Mouse (Mus musculus) liver, adult 2 months (tissue): Measurements from ENCODE around the gene Trabd. TPM values are rescaled to one million over a fixed set of nuclear protein-coding genes. Genes with fewer than 3 reads are reported as not detected.

Source experiments
- DNase-seq: peaks from one replicate; pipeline ENCODE4 v3.0.0-alpha.2; 2011; ENCODE audit warnings: low read depth, low spot score; ENCODE audit errors: extremely low read depth
- H3K27ac ChIP-seq: fragments of 200-500 bp; replicated peaks from 2 replicates; pipeline ENCODE4 v1.5.1; 2012; ENCODE audit warnings: low read depth, mild to moderate bottlenecking, control low read depth, inconsistent platforms, low read length; ENCODE audit not compliant: insufficient read depth
- H3K27me3 ChIP-seq: fragments of 200-500 bp; 2 replicates; pipeline ENCODE4 v1.6.1; 2012; ENCODE audit warnings: mild to moderate bottlenecking, moderate library complexity, low read length, inconsistent platforms; ENCODE audit not compliant: control insufficient read depth, insufficient read depth
- H3K36me3 ChIP-seq: fragments of 200-500 bp; 2 replicates; pipeline ENCODE4 v1.6.1; 2012; ENCODE audit warnings: low read length, inconsistent platforms; ENCODE audit not compliant: control insufficient read depth, insufficient read depth
- H3K4me1 ChIP-seq: fragments of 200-500 bp; 2 replicates; pipeline ENCODE4 v1.6.1; 2011; ENCODE audit warnings: low read length; ENCODE audit not compliant: control insufficient read depth, insufficient read depth
- H3K4me3 ChIP-seq: fragments of 200-500 bp; 2 replicates; pipeline ENCODE4 v1.5.1; 2011; ENCODE audit warnings: low read depth, mild to moderate bottlenecking, control low read depth, low read length, moderate library complexity; ENCODE audit not compliant: insufficient read depth
- H3K79me2 ChIP-seq: fragments of 200-500 bp; 2 replicates; pipeline ENCODE4 v1.6.1; 2012; ENCODE audit warnings: inconsistent platforms, mild to moderate bottlenecking, low read length, moderate library complexity; ENCODE audit not compliant: control insufficient read depth, insufficient read depth
- H3K9ac ChIP-seq: fragments of 200-500 bp; 2 replicates; pipeline ENCODE4 v1.6.1; 2012; ENCODE audit warnings: low read depth, mild to moderate bottlenecking, control low read depth, inconsistent platforms, low read length
- CTCF ChIP-seq: fragments of 200-500 bp; IDR thresholded peaks from 2 replicates; pipeline ENCODE4 v1.5.1; 2011; ENCODE audit warnings: low read depth, low read length, control low read depth
- POLR2A ChIP-seq: fragments of 200-500 bp; IDR thresholded peaks from 2 replicates; pipeline ENCODE4 v1.6.1; 2011; ENCODE audit warnings: low read length, control low read depth; ENCODE audit not compliant: insufficient read depth; ENCODE audit errors: extremely low read depth
- WGBS: fragments of 180-500 bp; shearing (Covaris S2); methylation state at CpG from one replicate; pipeline ENCODE4 v1.1.7; 2018; 5-methylcytosine and 5-hydroxymethylcytosine counted together
- polyA plus RNA-seq: library from polyadenylated mRNA; depleted of rRNA; stranded (reverse); fragments of >200 nt; gene quantifications from 2 replicates; pipeline ENCODE4 v1.2.3, GENCODE M21; 2012; rRNA removed
- total RNA-seq: library from RNA; depleted of rRNA; stranded (reverse); fragments of >200 nt; gene quantifications from 2 replicates; pipeline ENCODE4 v1.2.3, GENCODE M21; 2014; rRNA removed

The Trabd gene
- total and polyA plus RNA-seq, 2 experiments: 64.0 to 81.6 TPM

GRCm38 (mm10) chr15:89128382-89129350 lies 53.7 kb downstream of the Trabd start, which contains the start of gene Hdac10:
Gene Hdac10, minus strand, starts transcription at chr15:89128700.
- peak; percentile 80 for DNase-seq
- Histone ChIP-seq H3K4me3 (peak within 1 kb of the TSS; percentile 69), H3K9ac (peak within 1 kb of the TSS; percentile 72), H3K27ac (peak within 1 kb of the TSS; percentile 84), H3K36me3 (no peaks in the 10 kb centered on the region), H3K27me3 (no peaks in the 10 kb centered on the region), H3K4me1 (peaks cover 7% of the 10 kb centered on the region; the same call in 1 of the 2 replicates), H3K79me2 (peaks cover 4% of the 10 kb centered on the region; the same call in 1 of the 2 replicates)
- TF ChIP-seq CTCF: peak; percentile 99
- TF ChIP-seq POLR2A: no peak
- 4% methylated on average over 36 of the region's 36 CpGs for WGBS

DNA sequence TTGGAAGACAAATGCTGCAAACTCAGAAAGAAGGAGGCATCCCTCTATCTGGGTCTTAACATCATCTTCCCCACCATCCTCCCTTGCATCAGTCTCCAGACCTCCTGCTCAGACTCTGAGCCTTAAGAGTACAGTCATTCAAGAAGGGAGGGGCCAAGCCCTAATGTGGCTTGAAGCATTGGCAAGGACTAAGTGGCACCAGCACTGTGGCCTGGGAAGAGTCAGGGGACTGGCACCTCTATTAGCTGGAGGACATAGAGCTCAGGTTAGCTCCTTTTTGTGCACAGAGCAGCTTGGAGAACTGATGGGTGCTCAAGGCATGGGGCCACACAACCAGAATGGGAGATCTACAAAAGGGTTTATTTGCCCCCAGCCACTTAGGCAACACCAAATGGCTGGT lies 55.3 kb downstream of the Trabd start:
- no peak overlapping the region for H3K4me3 ChIP-seq
- no peak for TF ChIP-seq POLR2A
- no peak for TF ChIP-seq CTCF
- no peaks in the 10 kb centered on the region for H3K27me3 ChIP-seq
- H3K9ac ChIP-seq: no peak overlapping the region
- no peak for DNase-seq
- H3K27ac ChIP-seq: no peak overlapping the region
- H3K36me3 ChIP-seq: no peaks in the 10 kb centered on the region
- peaks cover 7% of the 10 kb centered on the region; the same call in 1 of the 2 replicates for H3K4me1 ChIP-seq
- peaks cover 4% of the 10 kb centered on the region; the same call in 1 of the 2 replicates for H3K79me2 ChIP-seq

GRCm38 (mm10) chr15:89131316-89131715 lies 56.4 kb downstream of the Trabd start:
- Histone ChIP-seq H3K4me1 (peaks cover 7% of the 10 kb centered on the region; the same call in 1 of the 2 replicates), H3K9ac (no peak overlapping the region), H3K27ac (no peak overlapping the region), H3K79me2 (peaks cover 4% of the 10 kb centered on the region; the same call in 1 of the 2 replicates), H3K36me3 (no peaks in the 10 kb centered on the region), H3K27me3 (no peaks in the 10 kb centered on the region), H3K4me3 (no peak overlapping the region)
- DNase-seq: no peak
- 76% methylated on average over 3 of the region's 3 CpGs for WGBS
- no peak for TF ChIP-seq POLR2A
- TF ChIP-seq CTCF: no peak

Other genes with a start within 250 kb of the Trabd start
- 59.7 and 68.3 TPM in 2 replicates for gene Pim3, start 212.9 kb upstream of the Trabd start, total RNA-seq
- gene Pim3, start 212.9 kb upstream of the Trabd start, polyA plus RNA-seq: 17.7 and 31.2 TPM in 2 replicates
- gene Ttll8, start 120.7 kb upstream of the Trabd start, total RNA-seq: 0.20 and 0.28 TPM in 2 replicates
- 0.02 and 0.24 TPM in 2 replicates for gene Ttll8, start 120.7 kb upstream of the Trabd start, polyA plus RNA-seq
- gene Mlc1, start 96.1 kb upstream of the Trabd start, total RNA-seq: 0.07 TPM in 1 of 2 replicates, not detected in the other
- not detected in 2 replicates for gene Mlc1, start 96.1 kb upstream of the Trabd start, polyA plus RNA-seq
- gene Mov10l1, start 92.2 kb upstream of the Trabd start, total RNA-seq: not detected in 2 replicates
- gene Mov10l1, start 92.2 kb upstream of the Trabd start, polyA plus RNA-seq: not detected in 2 replicates
- gene Panx2, start 15.4 kb upstream of the Trabd start, total RNA-seq: not detected in 2 replicates
- gene Panx2, start 15.4 kb upstream of the Trabd start, polyA plus RNA-seq: not detected in 2 replicates
- gene Selenoo, start 14.0 kb downstream of the Trabd start, total RNA-seq: 91.0 and 101 TPM in 2 replicates
- 105 and 122 TPM in 2 replicates for gene Selenoo, start 14.0 kb downstream of the Trabd start, polyA plus RNA-seq
- 6.5 and 7.5 TPM in 2 replicates for gene Tubgcp6, start 48.0 kb downstream of the Trabd start, total RNA-seq
- gene Tubgcp6, start 48.0 kb downstream of the Trabd start, polyA plus RNA-seq: 9.1 and 13.2 TPM in 2 replicates
- 10.0 and 10.5 TPM in 2 replicates for gene Hdac10, start 53.6 kb downstream of the Trabd start, total RNA-seq
- 16.8 and 22.0 TPM in 2 replicates for gene Hdac10, start 53.6 kb downstream of the Trabd start, polyA plus RNA-seq
- gene Mapk12, start 65.6 kb downstream of the Trabd start, total RNA-seq: 2.4 and 3.3 TPM in 2 replicates
- gene Mapk12, start 65.6 kb downstream of the Trabd start, polyA plus RNA-seq: 1.6 and 2.1 TPM in 2 replicates
- 0.74 and 1.1 TPM in 2 replicates for gene Mapk11, start 74.5 kb downstream of the Trabd start, total RNA-seq
- gene Mapk11, start 74.5 kb downstream of the Trabd start, polyA plus RNA-seq: 1.1 and 1.3 TPM in 2 replicates
- gene Plxnb2, start 105.7 kb downstream of the Trabd start, total RNA-seq: 80.0 and 111 TPM in 2 replicates
- gene Plxnb2, start 105.7 kb downstream of the Trabd start, polyA plus RNA-seq: 189 and 199 TPM in 2 replicates
- 2.8 and 3.4 TPM in 2 replicates for gene Dennd6b, start 121.4 kb downstream of the Trabd start, total RNA-seq
- gene Dennd6b, start 121.4 kb downstream of the Trabd start, polyA plus RNA-seq: 8.4 and 10.0 TPM in 2 replicates
- 43.9 and 57.5 TPM in 2 replicates for gene Ppp6r2, start 136.4 kb downstream of the Trabd start, total RNA-seq
- gene Ppp6r2, start 136.4 kb downstream of the Trabd start, polyA plus RNA-seq: 115 and 143 TPM in 2 replicates
- gene Sbf1, start 240.2 kb downstream of the Trabd start, total RNA-seq: 22.3 and 32.7 TPM in 2 replicates
- 75.5 and 99.0 TPM in 2 replicates for gene Sbf1, start 240.2 kb downstream of the Trabd start, polyA plus RNA-seq
- gene Adm2, start 247.6 kb downstream of the Trabd start, total RNA-seq: not detected in 2 replicates
- not detected in 2 replicates for gene Adm2, start 247.6 kb downstream of the Trabd start, polyA plus RNA-seq